Mouse (Mus musculus) stomach, embryonic 15.5 days (tissue): ENCODE results near the gene Ghrh. TPM values are rescaled to one million over a fixed set of nuclear protein-coding genes. Genes with fewer than 3 reads are reported as not detected.

Source experiments
- ATAC-seq: fragments of 200-750 bp; cut with Nextera tagmentation; 2 replicates; pipeline ENCODE4 v1.8.0; 2017; ENCODE audit warnings: low read depth, moderate number of reproducible peaks, moderate TSS enrichment; ENCODE audit not compliant: insufficient read depth, low FRiP score
- H3K27ac ChIP-seq: fragments of 300-500 bp; sonication (generic); 2 replicates; pipeline ENCODE4 v1.5.1; 2015; ENCODE audit warnings: mild to moderate bottlenecking, inconsistent platforms
- H3K27me3 ChIP-seq: fragments of 300-500 bp; sonication (generic); replicated peaks from 2 replicates; pipeline ENCODE4 v1.6.1; 2015; ENCODE audit warnings: inconsistent platforms
- H3K36me3 ChIP-seq: fragments of 300-500 bp; sonication (generic); 2 replicates; pipeline ENCODE4 v1.6.1; 2015; ENCODE audit warnings: inconsistent platforms
- H3K4me1 ChIP-seq: fragments of 300-500 bp; sonication (generic); 2 replicates; pipeline ENCODE4 v1.6.1; 2015; ENCODE audit warnings: inconsistent platforms
- H3K4me2 ChIP-seq: fragments of 300-500 bp; sonication (generic); 2 replicates; pipeline ENCODE4 v1.6.1; 2015; ENCODE audit warnings: mild to moderate bottlenecking, inconsistent platforms
- H3K4me3 ChIP-seq: fragments of 300-500 bp; sonication (generic); replicated peaks from 2 replicates; pipeline ENCODE4 v1.5.1; 2015; ENCODE audit warnings: inconsistent platforms
- H3K9ac ChIP-seq: fragments of 300-500 bp; sonication (generic); 2 replicates; pipeline ENCODE4 v1.6.1; 2015; ENCODE audit warnings: inconsistent platforms
- H3K9me3 ChIP-seq: fragments of 300-500 bp; sonication (generic); 2 replicates; pipeline ENCODE4 v1.6.1; 2016; ENCODE audit warnings: inconsistent platforms
- WGBS: fragments of 180-500 bp; shearing (Covaris S2); methylation state at CpG from one replicate; pipeline ENCODE4 v1.1.7; 2015; 5-methylcytosine and 5-hydroxymethylcytosine counted together
- polyA plus RNA-seq: library from polyadenylated mRNA; unstranded; fragments of >200 nt; fragmentation: Nextera tagmentation; extraction: Ambion mirVana; gene quantifications from 2 replicates; pipeline ENCODE4 v1.2.1, GENCODE M21; 2015

Ghrh gene
- polyA plus RNA-seq, 1 experiment from 2014 or later = 0.49 TPM

DNA sequence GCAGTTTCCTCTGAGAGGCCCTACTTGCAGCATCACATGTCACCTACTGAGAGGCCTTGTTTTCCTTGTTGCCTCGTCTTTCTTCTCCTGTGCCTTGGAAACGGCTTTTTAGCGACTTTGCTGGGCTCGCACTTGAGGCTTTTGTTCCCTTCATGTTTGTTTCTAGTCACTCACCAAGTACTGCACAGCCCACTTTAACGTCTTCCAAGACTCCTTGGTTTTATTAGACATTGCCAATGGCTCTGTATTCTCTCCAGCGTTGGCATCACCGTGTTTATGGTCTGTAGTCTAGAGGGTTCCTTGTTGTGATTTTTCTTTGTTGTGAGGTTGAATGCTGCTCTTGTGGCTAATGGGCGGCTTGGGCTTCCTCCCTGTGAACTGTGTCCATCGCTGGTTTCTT, 44.2 kb downstream of the Ghrh start:
- no peak for ATAC-seq
- Histone ChIP-seq H3K4me1 (peaks cover 9% of the 10 kb centered on the region; the same call in 1 of the 2 replicates), H3K36me3 (peaks cover 34% of the 10 kb centered on the region), H3K27me3 (no peaks in the 10 kb centered on the region), H3K9me3 (no peaks in the 10 kb centered on the region), H3K4me3 (no peak overlapping the region), H3K27ac (no peak overlapping the region), H3K4me2 (no peak overlapping the region), H3K9ac (no peak overlapping the region)
- 79% methylated on average over 9 of the region's 9 CpGs for WGBS

DNA sequence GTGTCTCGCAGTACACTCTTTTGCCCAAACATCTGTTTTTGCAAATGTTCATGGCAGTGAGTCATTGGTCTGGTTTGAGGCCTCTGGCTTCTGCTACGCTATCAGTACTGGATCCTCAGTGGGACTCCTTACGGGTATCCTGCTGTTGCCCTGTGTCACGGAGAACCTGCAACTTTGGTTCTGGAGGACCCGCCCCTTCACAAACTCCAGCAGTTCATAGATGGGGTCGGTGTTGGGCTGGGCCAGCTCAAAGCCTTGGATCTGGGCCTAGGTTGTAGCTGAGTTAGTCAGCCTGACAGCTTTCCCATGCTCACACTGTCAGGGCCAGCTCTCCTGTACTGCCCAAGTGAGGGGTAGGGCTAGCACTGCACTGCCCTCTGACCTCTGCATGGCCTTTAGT, 47.3 kb downstream of the Ghrh start:
- ATAC-seq = no peak
- H3K4me2 ChIP-seq = no peak overlapping the region
- peaks cover 48% of the 10 kb centered on the region for H3K36me3 ChIP-seq
- H3K27ac ChIP-seq = no peak overlapping the region
- no peaks in the 10 kb centered on the region for H3K4me1 ChIP-seq
- H3K27me3 ChIP-seq = no peaks in the 10 kb centered on the region
- WGBS = 90% methylated on average over 6 of the region's 6 CpGs
- no peak overlapping the region for H3K4me3 ChIP-seq
- H3K9ac ChIP-seq = no peak overlapping the region
- no peaks in the 10 kb centered on the region for H3K9me3 ChIP-seq

DNA sequence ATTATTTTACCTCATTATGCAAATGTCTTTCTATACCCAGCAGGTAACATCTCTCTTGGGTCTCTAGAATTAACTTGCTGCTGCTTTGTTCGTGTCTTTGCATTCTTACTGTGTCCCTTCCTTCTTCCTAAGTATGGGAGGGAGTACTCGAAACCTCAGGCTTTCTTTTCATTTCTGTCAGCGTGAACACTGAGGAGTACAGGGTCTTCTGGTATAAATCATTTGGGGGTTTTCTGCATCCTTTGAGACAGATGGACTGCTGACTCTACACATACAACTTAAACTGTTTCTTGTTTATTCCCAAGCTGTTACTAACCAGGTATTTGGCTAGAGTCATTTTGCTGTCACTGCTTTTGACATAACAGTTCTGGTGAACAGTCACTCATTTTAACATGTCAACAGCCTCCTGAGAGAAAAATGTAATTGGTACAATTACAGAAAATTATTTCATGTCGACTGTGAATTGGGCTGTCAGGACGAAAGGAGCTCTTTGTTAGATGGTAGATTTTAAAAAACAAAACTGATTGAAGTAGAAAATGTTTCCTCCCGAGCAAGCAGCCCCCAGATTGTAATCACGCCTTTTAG, 51.1 kb downstream of the Ghrh start:
- no peak overlapping the region for H3K9ac ChIP-seq
- H3K4me3 ChIP-seq = no peak overlapping the region
- H3K4me1 ChIP-seq = no peaks in the 10 kb centered on the region
- ATAC-seq = no peak
- no peak overlapping the region for H3K4me2 ChIP-seq
- no peaks in the 10 kb centered on the region for H3K9me3 ChIP-seq
- whole genome bisulfite sequencing = 80% methylated on average over 7 of the region's 7 CpGs
- H3K27ac ChIP-seq = no peak overlapping the region
- peaks cover 62% of the 10 kb centered on the region for H3K36me3 ChIP-seq
- no peaks in the 10 kb centered on the region for H3K27me3 ChIP-seq

DNA sequence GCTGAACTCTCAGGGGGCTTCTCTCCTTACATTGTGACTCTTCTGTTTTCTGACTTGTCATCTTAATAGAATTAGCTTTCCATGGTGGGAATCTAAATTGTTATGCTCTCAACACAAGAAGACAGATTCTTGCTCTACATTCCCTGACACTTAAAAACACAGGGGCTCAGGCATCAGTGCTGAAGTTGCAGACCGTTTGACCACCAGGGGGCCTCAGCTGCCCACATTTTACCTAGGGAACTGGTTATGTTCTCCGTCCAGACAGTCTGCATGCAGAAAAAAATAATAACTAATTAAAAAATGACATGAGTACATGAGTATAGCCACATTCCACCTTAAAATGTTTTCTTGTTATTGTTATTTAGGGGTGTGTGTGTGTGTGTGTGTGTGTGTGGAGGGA, 55.2 kb downstream of the Ghrh start:
- no peak overlapping the region for H3K9ac ChIP-seq
- H3K27me3 ChIP-seq = no peaks in the 10 kb centered on the region
- H3K4me2 ChIP-seq = no peak overlapping the region
- H3K9me3 ChIP-seq = no peaks in the 10 kb centered on the region
- no peaks in the 10 kb centered on the region for H3K4me1 ChIP-seq
- H3K4me3 ChIP-seq = no peak overlapping the region
- ATAC-seq = no peak
- no peak overlapping the region for H3K27ac ChIP-seq
- WGBS = 18% methylated on average over 2 of the region's 2 CpGs
- H3K36me3 ChIP-seq = peaks cover 47% of the 10 kb centered on the region

DNA sequence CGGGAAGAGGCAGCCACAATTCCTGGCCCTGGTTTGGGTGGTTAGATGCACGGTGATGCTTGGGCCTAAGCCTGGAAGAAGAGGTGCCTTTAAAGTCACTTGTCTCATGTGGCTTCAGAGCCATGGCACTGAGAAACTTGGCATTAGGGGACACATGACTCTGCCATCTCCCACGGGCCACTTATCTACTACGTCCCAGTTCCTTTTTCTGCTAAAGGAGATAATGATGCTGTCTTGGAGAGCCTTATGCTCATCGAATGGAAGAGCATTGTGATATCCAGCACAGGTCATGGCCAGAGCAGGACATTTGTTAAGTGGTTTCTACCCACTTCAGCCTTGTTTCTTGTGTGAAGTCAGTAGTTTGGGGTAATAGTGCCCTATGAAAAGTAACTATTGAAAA, 58.3 kb downstream of the Ghrh start:
- no peak overlapping the region for H3K9ac ChIP-seq
- no peak overlapping the region for H3K4me3 ChIP-seq
- H3K4me2 ChIP-seq = no peak overlapping the region
- ATAC-seq = no peak
- H3K9me3 ChIP-seq = no peaks in the 10 kb centered on the region
- H3K27ac ChIP-seq = no peak overlapping the region
- 87% methylated on average over 5 of the region's 5 CpGs for WGBS
- no peaks in the 10 kb centered on the region for H3K4me1 ChIP-seq
- H3K36me3 ChIP-seq = peaks cover 43% of the 10 kb centered on the region
- no peaks in the 10 kb centered on the region for H3K27me3 ChIP-seq

DNA sequence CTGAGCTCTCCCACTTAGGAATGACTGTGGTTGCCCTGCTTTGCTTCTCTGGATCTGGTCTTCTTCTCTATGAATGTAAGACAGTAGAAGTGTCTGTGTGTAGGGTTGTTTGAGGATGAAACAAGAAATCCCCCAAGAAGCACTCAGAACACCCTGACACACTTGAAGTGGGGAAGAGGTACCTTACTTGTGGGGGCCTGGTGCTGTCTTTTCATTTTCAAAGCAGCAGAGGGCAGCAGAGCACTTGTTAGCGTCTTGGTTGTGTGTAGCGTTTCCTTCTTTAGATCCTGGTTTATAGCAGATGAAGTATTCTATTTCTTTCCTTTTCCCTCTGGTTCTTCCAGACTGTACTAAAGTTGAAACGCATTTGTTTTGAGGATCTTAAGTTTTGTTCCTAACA, 59.8 kb downstream of the Ghrh start:
- Histone ChIP-seq H3K9ac (no peak overlapping the region), H3K4me3 (no peak overlapping the region), H3K9me3 (no peaks in the 10 kb centered on the region), H3K4me1 (no peaks in the 10 kb centered on the region), H3K36me3 (peaks cover 36% of the 10 kb centered on the region), H3K27ac (no peak overlapping the region), H3K27me3 (no peaks in the 10 kb centered on the region), H3K4me2 (no peak overlapping the region)
- 13% methylated on average over 3 of the region's 3 CpGs for WGBS
- ATAC-seq = no peak

DNA sequence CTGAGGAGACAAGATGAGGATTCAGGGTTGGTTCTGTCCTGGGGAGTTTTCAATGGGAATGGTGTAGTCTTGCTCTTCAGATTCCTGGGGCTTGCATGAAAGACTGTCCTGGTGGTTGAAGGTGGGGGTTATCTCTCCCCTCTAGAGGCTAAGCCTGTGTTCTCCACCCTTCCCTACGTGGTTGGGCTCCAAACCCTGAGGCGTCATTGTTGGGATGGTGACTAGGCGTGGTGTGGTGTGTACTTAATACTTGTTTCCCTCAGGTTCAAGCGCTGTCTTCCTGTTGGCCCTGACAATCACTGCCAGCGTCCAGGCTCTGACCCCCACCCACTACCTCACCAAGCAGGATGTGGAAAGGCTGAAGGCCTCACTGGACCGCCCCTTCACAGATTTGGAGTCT, 64.0 kb downstream of the Ghrh start:
- H3K27ac ChIP-seq = no peak overlapping the region
- H3K36me3 ChIP-seq = 0 out of 2 replicates have a peak, but pooled peaks cover 9% of the 10 kb centered on the region
- no peaks in the 10 kb centered on the region for H3K9me3 ChIP-seq
- no peak overlapping the region for H3K9ac ChIP-seq
- 76% methylated on average over 6 of the region's 6 CpGs for WGBS
- H3K4me3 ChIP-seq = no peak overlapping the region
- ATAC-seq = no peak
- H3K4me2 ChIP-seq = no peak overlapping the region
- no peaks in the 10 kb centered on the region for H3K27me3 ChIP-seq
- peaks cover 10% of the 10 kb centered on the region for H3K4me1 ChIP-seq

Other genes with a start within 250 kb of the Ghrh start
- gene Samhd1, start 212.2 kb downstream of the Ghrh start, polyA plus RNA-seq = 27.1 and 28.9 TPM in 2 replicates
- 22.3 and 26.6 TPM in 2 replicates for gene Rbl1, start 143.0 kb downstream of the Ghrh start, polyA plus RNA-seq
- gene Rpn2, start 68.5 kb downstream of the Ghrh start, polyA plus RNA-seq = 308 and 346 TPM in 2 replicates
- 0.63 and 0.76 TPM in 2 replicates for gene Mroh8, start 68.0 kb downstream of the Ghrh start, polyA plus RNA-seq
- gene Manbal, start 20.1 kb upstream of the Ghrh start, polyA plus RNA-seq = 68.3 and 78.5 TPM in 2 replicates
- 18.2 and 18.4 TPM in 2 replicates for gene Src, start 70.9 kb upstream of the Ghrh start, polyA plus RNA-seq
- 404 and 410 TPM in 2 replicates for gene Nnat, start 212.6 kb upstream of the Ghrh start, polyA plus RNA-seq
- gene Blcap, start 223.8 kb upstream of the Ghrh start, polyA plus RNA-seq = 40.4 and 44.3 TPM in 2 replicates